Mouse (Mus musculus): ENCODE measurements around the gene Tmem29. TPM values are rescaled to one million over a fixed set of nuclear protein-coding genes. Genes with fewer than 3 reads are reported as not detected.
"Not testable (repeated sequence)": the region's sequence is repeated elsewhere in the genome, so short reads cannot be mapped to it uniquely, and the experiment has no call there.

Gene Tmem29
- polyA plus RNA-seq (2016; fragmentation: Nextera tagmentation; extraction: Ambion mirVana) = 42.0 and 43.8 TPM in 2 replicates

DNA sequence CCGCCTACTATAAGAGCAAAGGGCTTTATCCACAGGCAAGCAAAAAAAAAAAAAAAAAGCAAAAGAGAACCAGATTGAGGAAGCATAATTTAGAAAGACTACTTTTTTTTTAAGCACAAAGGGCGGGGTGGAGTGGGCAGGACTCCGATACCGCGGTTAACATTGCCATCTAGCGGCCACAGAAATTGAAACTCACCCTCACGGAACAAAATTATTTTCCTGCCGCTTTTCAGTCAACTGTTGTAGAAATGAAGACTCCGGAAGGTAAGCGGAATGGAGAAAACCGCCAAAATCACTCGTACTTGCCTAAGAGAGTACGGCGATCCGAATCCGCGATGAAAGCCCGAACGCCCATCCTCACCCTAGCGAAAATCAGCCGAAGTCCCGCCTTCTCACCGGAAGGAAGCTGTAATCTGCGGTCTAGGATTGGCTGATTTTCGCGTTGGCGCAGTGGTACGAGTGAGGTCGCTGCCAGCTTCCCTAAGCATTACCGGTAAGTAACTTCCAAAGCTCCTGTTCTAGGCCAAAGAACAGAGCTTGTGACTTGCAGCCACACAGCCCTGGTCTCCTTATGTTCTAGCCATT is at the start of gene Tmem29:
Tmem29 (minus strand) TSS at position 389 of the 585 bp plus-strand sequence.
- H3K4me1 ChIP-seq (replicated peaks) = no peaks in the 10 kb centered on the region
- H3K27ac ChIP-seq = peak within 1 kb of the TSS; percentile 73
- no peaks in the 10 kb centered on the region for H3K27me3 ChIP-seq
- no peaks in the 10 kb centered on the region for H3K9me3 ChIP-seq
- under 1% methylated on average over 30 of the region's 30 CpGs for WGBS
- H3K4me2 ChIP-seq = peak within 1 kb of the TSS; percentile 48
- H3K4me3 ChIP-seq (replicated peaks) = peak within 1 kb of the TSS; percentile 39
- H3K9ac ChIP-seq (replicated peaks) = peak within 1 kb of the TSS; percentile 50; the same call in 1 of the 2 replicates
- no peaks in the 10 kb centered on the region for H3K36me3 ChIP-seq
- peak; percentile 88 for ATAC-seq (ENCODE audit: insufficient number of reproducible peaks, insufficient read depth, low FRiP score, low TSS enrichment, low read depth)

DNA sequence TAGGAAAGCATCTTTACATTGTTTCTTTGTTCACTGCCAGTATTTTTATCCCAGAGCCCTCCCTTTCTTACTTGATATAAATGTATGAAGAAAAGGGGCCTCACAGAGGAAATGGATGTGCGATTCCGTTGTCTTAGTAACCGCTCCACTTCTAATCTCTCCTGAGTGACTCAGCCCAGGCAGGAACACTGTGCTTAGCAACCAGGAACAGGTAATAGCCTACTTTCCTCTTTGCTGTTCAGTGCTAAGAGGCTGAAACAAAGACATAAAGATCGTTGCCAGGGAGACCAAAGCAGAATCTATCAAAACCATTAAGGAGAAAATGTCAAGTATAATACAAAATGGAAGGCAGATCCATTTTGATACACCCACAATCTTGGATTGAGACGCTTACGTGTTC is 49.7 kb upstream of the Tmem29 start:
- Histone ChIP-seq H3K4me2 (no peak overlapping the region), H3K4me3 (replicated peaks) (no peak overlapping the region), H3K27ac (no peak overlapping the region), H3K27me3 (0 out of 2 replicates have a peak, but pooled peaks cover 5% of the 10 kb centered on the region), H3K36me3 (no peaks in the 10 kb centered on the region), H3K4me1 (replicated peaks) (no peaks in the 10 kb centered on the region), H3K9ac (replicated peaks) (no peak overlapping the region), H3K9me3 (no peaks in the 10 kb centered on the region)
- ATAC-seq (ENCODE audit: insufficient number of reproducible peaks, insufficient read depth, low FRiP score, low TSS enrichment, low read depth) = no peak
- 95% methylated on average over 6 of the region's 6 CpGs for WGBS

DNA sequence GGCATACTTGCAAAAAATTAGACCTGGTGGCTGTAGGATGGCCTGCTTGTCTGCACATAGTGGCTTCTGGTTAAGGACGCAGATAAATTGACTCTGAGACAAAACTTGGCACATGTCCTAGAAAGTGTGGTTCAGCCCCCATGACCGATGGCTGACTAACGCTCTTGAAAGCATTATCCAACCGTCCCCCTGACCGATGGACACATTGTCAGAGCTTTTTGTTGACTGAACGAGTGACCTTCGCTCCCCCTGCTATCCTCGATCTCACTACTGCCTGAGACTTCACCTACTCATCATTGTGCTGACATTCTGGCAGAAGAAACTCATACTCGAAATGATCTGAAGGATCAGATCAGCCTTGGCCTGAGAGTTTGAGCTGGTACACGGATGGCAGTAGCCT is 28.9 kb upstream of the Tmem29 start:
- not testable (repeated sequence) for H3K9me3 ChIP-seq; H3K27me3 ChIP-seq; H3K36me3 ChIP-seq; H3K4me3 ChIP-seq (replicated peaks); H3K27ac ChIP-seq; H3K9ac ChIP-seq (replicated peaks); H3K4me2 ChIP-seq; H3K4me1 ChIP-seq (replicated peaks); ATAC-seq (ENCODE audit: insufficient number of reproducible peaks, insufficient read depth, low FRiP score, low TSS enrichment, low read depth)
- 75% methylated on average over 3 of the region's 10 CpGs for WGBS

DNA sequence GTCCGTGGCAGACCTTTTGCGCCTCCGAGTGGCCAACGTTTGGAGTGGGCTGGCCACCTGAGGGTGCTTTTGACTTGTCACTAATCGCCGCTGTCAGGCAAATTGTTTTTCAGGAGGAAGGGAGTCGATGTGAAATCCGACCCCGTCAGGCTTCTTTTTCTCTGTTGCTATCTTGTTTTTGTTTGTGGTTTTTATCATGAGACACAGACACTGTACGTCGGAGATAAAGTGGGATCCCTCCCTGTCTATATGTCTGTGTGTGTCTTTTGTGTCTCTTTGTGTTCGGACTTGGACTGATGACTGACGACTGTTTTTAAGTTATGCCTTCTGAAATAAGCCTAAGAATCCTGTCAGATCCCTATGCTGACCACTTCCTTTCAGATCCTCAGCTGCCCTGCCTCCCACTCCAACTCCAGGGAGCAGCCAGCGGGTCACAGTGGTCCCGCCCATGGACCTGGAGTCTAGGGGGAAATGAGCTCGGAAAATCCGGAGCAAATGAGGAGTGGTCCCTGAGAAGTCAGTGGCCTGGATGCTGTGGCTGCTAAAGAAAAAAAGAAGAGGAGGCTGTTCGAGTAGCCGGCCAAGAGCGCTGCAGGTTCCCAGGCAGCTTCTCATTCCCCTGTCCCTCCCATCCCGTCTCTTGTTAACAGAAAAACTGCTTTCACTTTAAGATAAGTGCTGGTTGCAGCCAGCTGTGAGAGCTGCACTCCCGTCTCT is 27.5 kb upstream of the Tmem29 start:
- 72% methylated on average over 10 of the region's 22 CpGs for WGBS
- not testable (repeated sequence) for H3K9ac ChIP-seq (replicated peaks); H3K27me3 ChIP-seq

DNA sequence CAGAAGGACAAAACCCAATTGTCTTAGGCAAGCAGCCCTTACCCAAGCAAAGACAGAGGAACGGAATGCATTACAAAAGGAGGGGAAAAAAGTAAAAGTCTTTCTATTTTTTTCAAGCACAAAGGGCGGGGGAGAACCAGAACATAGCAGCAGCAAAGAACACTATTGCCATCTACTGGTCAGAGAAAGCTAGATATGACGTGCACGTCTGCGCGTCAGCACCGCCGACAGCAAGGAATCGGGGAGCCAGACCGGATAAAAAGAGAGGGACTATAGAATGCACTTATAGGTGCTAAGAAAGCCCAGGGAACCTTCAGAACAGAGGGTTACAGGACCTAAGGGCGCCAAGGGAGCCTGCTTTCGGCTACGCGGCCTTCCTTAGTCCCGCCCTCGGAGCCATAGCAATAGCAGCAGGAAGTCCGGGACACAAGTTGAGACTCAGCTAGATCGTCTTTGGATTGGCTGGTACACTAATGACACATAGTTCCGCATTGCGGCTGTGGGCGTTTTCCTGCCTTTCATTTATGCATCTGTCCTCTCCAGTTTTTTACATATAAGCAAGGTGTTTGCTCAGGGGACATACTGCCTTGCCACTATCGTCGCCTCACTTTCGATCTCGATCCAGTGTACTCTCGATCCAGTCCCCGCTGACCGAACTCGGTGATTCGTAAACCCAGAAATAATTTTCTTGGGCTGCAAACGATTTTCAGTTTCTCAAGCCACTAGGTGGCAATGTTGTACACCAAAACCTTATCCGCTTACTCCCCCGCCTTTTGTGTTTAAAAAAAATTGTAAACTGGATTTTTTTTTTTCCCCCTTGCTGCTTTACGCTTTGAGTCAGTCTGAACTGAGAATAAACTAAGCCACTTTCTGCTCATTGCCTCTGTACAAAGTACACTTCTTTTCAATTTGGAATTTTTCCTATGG is 19.2 kb upstream of the Tmem29 start:
- Histone ChIP-seq H3K36me3 (no peaks in the 10 kb centered on the region), H3K9me3 (no peaks in the 10 kb centered on the region), H3K4me3 (replicated peaks) (peak overlapping the region; percentile 43), H3K27me3 (no peaks in the 10 kb centered on the region), H3K9ac (replicated peaks) (no peak overlapping the region; the same call in 1 of the 2 replicates), H3K27ac (peak overlapping the region; percentile 82), H3K4me1 (replicated peaks) (no peaks in the 10 kb centered on the region), H3K4me2 (peak overlapping the region; percentile 26)
- under 1% methylated on average over 34 of the region's 34 CpGs for WGBS
- ATAC-seq (ENCODE audit: insufficient number of reproducible peaks, insufficient read depth, low FRiP score, low TSS enrichment, low read depth) = peak; percentile 98

More for the DNA sequence above, 27.5 kb upstream of the Tmem29 start:
- H3K4me2 ChIP-seq; H3K9me3 ChIP-seq; H3K4me3 ChIP-seq (replicated peaks); H3K36me3 ChIP-seq; ATAC-seq (ENCODE audit: insufficient number of reproducible peaks, insufficient read depth, low FRiP score, low TSS enrichment, low read depth); H3K27ac ChIP-seq; H3K4me1 ChIP-seq (replicated peaks): not testable (repeated sequence)

DNA sequence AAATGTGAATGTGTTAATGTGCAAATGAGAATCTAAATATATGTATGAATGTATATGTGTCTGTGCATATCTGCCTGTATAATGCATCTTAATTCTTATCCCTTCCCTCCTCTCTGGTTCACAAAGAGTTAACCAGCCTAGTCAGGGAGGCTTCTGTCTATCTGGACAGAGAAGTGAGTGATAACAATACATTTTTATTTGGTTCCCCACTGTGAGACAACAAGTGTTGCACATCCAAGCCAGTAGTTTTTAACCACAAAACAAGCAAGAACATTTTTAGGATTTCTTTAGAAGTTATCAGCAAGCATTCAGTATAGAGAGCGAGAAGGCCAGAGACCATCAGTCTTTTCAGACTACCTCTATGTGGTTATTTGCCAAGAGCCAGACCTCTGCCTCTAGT is 12.5 kb upstream of the Tmem29 start:
- Histone ChIP-seq H3K27ac (no peak overlapping the region), H3K9ac (replicated peaks) (no peak overlapping the region), H3K4me3 (replicated peaks) (no peak overlapping the region), H3K27me3 (no peaks in the 10 kb centered on the region), H3K4me2 (no peak overlapping the region), H3K4me1 (replicated peaks) (no peaks in the 10 kb centered on the region), H3K9me3 (no peaks in the 10 kb centered on the region), H3K36me3 (no peaks in the 10 kb centered on the region)
- WGBS = 90% methylated on average over 1 of the region's 1 CpGs
- ATAC-seq (ENCODE audit: insufficient number of reproducible peaks, insufficient read depth, low FRiP score, low TSS enrichment, low read depth) = no peak

DNA sequence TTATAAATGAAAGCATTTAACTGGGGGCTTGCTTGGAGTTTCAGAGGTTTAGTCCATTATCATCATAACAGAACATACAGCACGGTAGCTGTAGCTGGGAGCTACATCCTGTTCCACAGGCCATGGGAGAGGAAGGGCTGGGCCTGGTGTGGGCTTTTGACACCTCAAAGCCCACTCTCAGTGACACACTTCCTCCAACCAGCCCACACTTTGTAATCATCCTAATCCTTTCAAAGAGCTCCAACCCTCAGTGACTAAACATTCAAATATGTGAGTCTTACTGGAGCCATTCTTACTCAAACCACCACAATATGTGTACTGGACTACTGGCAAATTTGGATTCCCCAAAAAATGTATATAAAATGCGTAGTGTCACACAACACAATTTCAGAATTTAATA is 9.3 kb upstream of the Tmem29 start:
- Histone ChIP-seq H3K4me2 (no peak overlapping the region), H3K4me1 (replicated peaks) (no peaks in the 10 kb centered on the region), H3K4me3 (replicated peaks) (no peak overlapping the region), H3K9ac (replicated peaks) (no peak overlapping the region), H3K27ac (no peak overlapping the region), H3K27me3 (no peaks in the 10 kb centered on the region), H3K36me3 (no peaks in the 10 kb centered on the region), H3K9me3 (no peaks in the 10 kb centered on the region)
- no peak for ATAC-seq (ENCODE audit: insufficient number of reproducible peaks, insufficient read depth, low FRiP score, low TSS enrichment, low read depth)
- 83% methylated on average over 2 of the region's 2 CpGs for WGBS

DNA sequence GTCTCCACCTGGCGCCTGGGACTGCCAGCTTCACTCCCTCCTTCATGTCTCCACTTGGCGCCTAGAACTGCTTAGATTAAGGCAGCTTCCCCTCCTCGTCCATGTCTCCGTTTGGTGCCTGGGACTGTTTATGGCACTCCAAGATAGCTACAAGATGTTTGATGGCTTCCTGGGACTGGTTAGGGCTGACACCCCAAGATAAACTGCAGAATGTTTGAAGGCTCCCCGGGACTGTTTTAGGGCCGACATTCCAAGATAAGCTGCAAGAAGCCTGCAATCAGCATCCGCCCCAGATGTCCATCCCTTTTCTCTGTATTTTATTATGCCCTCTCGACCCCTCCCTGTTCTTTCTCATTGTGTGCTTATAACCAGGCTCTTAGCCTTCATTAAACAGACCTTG is 7.9 kb upstream of the Tmem29 start:
- not testable (repeated sequence) for H3K27ac ChIP-seq; H3K27me3 ChIP-seq; H3K4me2 ChIP-seq; H3K36me3 ChIP-seq; H3K4me1 ChIP-seq (replicated peaks); ATAC-seq (ENCODE audit: insufficient number of reproducible peaks, insufficient read depth, low FRiP score, low TSS enrichment, low read depth); H3K9me3 ChIP-seq; H3K9ac ChIP-seq (replicated peaks); H3K4me3 ChIP-seq (replicated peaks)
- WGBS = 47% methylated on average over 8 of the region's 8 CpGs

DNA sequence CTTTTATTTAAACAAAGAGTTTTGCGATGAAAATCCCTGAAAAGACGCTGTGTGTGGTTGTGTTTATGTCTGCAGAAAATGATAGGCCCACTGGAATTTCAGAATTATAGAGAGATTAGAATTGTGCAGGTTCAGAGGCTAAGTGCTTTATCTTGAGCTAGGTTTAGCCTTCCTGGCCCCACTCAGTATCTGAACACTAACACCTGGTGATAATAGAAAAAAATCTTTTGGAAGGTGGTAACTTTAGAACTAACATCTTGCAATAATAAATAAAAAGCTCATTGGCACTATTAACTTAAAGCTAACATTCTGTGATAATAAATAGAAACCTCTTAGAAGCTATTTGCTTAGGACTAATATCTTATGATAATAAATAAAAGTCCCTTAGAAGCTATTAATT is 1.2 kb upstream of the Tmem29 start:
- Histone ChIP-seq H3K4me2 (no peak overlapping the region), H3K4me3 (replicated peaks) (no peak overlapping the region), H3K27ac (no peak overlapping the region), H3K9ac (replicated peaks) (no peak overlapping the region), H3K4me1 (replicated peaks) (no peaks in the 10 kb centered on the region), H3K9me3 (no peaks in the 10 kb centered on the region), H3K27me3 (no peaks in the 10 kb centered on the region), H3K36me3 (no peaks in the 10 kb centered on the region)
- ATAC-seq (ENCODE audit: insufficient number of reproducible peaks, insufficient read depth, low FRiP score, low TSS enrichment, low read depth) = no peak
- 86% methylated on average over 2 of the region's 2 CpGs for WGBS

DNA sequence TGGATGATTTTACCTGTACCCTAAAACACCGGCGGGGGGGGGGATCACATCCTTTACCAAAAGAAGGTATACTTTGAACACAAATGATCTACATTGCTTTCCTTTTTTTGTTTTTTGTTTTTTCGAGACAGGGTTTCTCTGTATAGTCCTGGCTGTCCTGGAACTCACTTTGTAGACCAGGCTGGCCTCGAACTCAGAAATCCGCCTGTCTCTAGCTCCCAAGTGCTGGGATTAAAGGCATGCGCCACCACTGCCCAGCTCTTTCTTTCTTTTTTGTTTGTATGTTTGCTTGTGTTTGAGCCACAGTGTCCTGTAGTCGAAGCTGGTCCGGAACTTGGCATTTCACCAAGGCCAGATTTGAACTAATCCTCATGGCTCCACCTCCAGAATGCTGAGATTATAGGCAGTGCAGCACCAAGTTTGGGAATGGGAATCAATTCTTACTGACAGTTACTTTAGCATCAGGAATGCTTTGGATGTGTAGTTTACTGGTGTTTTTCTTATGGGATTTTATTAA is 515 bp upstream of the Tmem29 start:
- WGBS = 52% methylated on average over 8 of the region's 8 CpGs
- H3K4me1 ChIP-seq (replicated peaks) = no peaks in the 10 kb centered on the region
- no peaks in the 10 kb centered on the region for H3K9me3 ChIP-seq
- peak overlapping the region; percentile 46 for H3K4me2 ChIP-seq
- H3K27ac ChIP-seq = peak overlapping the region; percentile 73
- H3K4me3 ChIP-seq (replicated peaks) = peak overlapping the region; percentile 39
- no peak for ATAC-seq (ENCODE audit: insufficient number of reproducible peaks, insufficient read depth, low FRiP score, low TSS enrichment, low read depth)
- no peaks in the 10 kb centered on the region for H3K27me3 ChIP-seq
- peak overlapping the region; percentile 50; the same call in 1 of the 2 replicates for H3K9ac ChIP-seq (replicated peaks)
- H3K36me3 ChIP-seq = no peaks in the 10 kb centered on the region

DNA sequence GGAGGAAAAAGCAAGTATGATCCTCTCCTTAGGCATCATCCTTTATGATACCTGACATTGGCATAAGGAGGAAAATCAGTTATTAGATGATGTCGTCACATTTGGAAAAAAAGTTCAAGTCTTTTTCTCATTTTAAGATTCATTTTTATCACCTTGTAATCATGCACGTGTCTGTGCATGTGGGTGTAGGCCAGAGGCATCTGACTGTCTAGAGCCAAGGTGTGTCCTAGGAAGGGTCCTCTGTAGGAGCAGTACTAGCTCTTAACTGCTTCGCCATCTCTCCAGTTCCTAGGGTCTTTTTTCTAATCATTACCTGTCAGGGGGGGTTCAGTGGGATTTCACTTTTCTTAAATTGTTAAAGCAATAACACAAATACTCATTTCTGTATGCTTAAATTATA is 818 bp downstream of the Tmem29 start:
- H3K9me3 ChIP-seq = no peaks in the 10 kb centered on the region
- no peaks in the 10 kb centered on the region for H3K36me3 ChIP-seq
- no peak overlapping the region for H3K9ac ChIP-seq (replicated peaks)
- H3K4me1 ChIP-seq (replicated peaks) = no peaks in the 10 kb centered on the region
- WGBS = 33% methylated on average over 3 of the region's 3 CpGs
- peak overlapping the region; percentile 39 for H3K4me3 ChIP-seq (replicated peaks)
- no peaks in the 10 kb centered on the region for H3K27me3 ChIP-seq
- H3K4me2 ChIP-seq = peak overlapping the region; percentile 48
- ATAC-seq (ENCODE audit: insufficient number of reproducible peaks, insufficient read depth, low FRiP score, low TSS enrichment, low read depth) = no peak; the same call in 1 of the 2 replicates
- H3K27ac ChIP-seq = 0 out of 2 replicates have a peak overlapping the region, but pooled peaks have one; percentile 29

All from limb, embryonic 12.5 days (tissue).